Mouse (Mus musculus): ENCODE data around the gene Spop. TPM values are rescaled to one million over a fixed set of nuclear protein-coding genes. Genes with fewer than 3 reads are reported as not detected.
"Not testable (repeated sequence)": the region's sequence is repeated elsewhere in the genome, so short reads cannot be mapped to it uniquely, and the experiment has no call there.

Spop gene
- polyA plus RNA-seq, 1 experiment from 2014 or later = 146 TPM

DNA sequence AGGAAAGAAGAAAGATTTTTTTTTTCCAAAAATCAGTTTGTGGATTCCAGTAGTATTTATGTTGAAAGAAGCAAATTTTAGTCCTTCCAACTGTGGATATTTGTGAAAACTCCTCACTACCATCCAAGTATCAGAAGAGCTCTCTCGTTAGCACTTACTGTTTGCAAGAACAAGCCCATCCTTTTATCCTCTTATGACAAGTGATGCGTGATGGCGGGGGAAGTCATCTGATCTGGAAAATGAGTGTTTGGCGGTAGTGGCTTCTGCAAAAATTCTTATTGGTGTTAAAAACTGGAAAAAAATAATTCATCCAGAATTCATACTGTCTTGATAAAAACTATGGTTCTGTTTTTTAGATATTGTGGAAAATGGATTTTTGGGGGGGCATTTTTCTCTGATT is 78.4 kb downstream of the Spop start:
- H3K9me3 ChIP-seq (ENCODE audit: control insufficient read depth, low read length) = no peaks in the 10 kb centered on the region
- no peak overlapping the region for H3K4me2 ChIP-seq (replicated peaks; ENCODE audit: low read depth, low read length)
- H3K9ac ChIP-seq (ENCODE audit: low read depth, low read length) = no peak overlapping the region
- no peak for ATAC-seq (ENCODE audit: low FRiP score)
- no peaks in the 10 kb centered on the region for H3K4me1 ChIP-seq (replicated peaks; ENCODE audit: control insufficient read depth, insufficient read depth, low read length)
- H3K36me3 ChIP-seq (ENCODE audit: control insufficient read depth, insufficient read depth, low read length) = no peaks in the 10 kb centered on the region
- no peak overlapping the region for H3K4me3 ChIP-seq (ENCODE audit: low read depth, low read length)
- H3K27ac ChIP-seq (ENCODE audit: low read depth, low read length) = no peak overlapping the region
- H3K27me3 ChIP-seq (ENCODE audit: control insufficient read depth, insufficient read depth, low read length) = no peaks in the 10 kb centered on the region
- DNase-seq (ENCODE audit: low spot score) = no peak
- 82% methylated on average over 4 of the region's 4 CpGs for WGBS

DNA sequence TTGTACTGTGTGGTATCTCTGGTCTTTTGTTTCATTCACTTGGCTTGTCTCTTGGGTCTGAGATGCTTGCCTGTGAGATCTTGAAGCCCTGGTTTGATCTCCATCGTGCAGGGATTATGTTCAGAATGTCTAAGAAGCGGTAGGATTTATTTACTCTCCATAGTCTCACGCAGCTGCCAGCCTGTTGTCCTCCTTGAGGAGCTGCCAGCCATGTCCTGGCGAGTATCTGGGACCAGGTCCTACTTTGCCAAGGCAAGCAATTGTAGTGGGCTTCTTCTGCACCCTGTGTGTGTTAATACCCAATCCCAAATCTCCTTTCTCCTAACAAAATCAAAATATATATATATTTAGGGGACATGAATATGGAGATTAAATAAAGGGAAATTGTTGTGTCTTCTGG is 79.1 kb downstream of the Spop start:
- no peaks in the 10 kb centered on the region for H3K36me3 ChIP-seq (ENCODE audit: control insufficient read depth, insufficient read depth, low read length)
- H3K27me3 ChIP-seq (ENCODE audit: control insufficient read depth, insufficient read depth, low read length) = no peaks in the 10 kb centered on the region
- no peak overlapping the region for H3K4me3 ChIP-seq (ENCODE audit: low read depth, low read length)
- ATAC-seq (ENCODE audit: low FRiP score) (no peak), DNase-seq (ENCODE audit: low spot score) (no peak)
- H3K27ac ChIP-seq (ENCODE audit: low read depth, low read length) = no peak overlapping the region
- 86% methylated on average over 4 of the region's 4 CpGs for WGBS
- no peaks in the 10 kb centered on the region for H3K9me3 ChIP-seq (ENCODE audit: control insufficient read depth, low read length)
- H3K4me1 ChIP-seq (replicated peaks; ENCODE audit: control insufficient read depth, insufficient read depth, low read length) = no peaks in the 10 kb centered on the region
- no peak overlapping the region for H3K4me2 ChIP-seq (replicated peaks; ENCODE audit: low read depth, low read length)
- H3K9ac ChIP-seq (ENCODE audit: low read depth, low read length) = no peak overlapping the region

DNA sequence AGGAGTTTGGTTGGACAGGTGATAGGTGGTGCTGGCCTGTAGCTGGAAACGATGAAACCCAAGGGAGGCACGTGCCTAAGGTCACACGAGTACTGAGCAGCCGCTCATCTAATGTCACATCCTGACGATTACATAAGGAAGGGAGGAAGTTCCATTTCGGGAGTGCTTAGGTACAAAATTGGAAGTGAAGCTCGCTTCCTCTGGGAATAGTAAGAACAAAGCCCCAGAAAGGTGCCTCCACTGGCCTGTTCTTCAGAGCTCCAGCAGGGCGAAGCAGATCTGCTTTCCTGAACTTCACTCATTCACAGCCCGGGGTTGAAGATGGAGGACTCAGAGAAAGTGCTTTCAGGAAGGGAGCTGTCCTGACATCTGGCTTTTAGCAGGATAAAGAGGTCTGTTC is 80.1 kb downstream of the Spop start:
- no peak for ATAC-seq (ENCODE audit: low FRiP score)
- Histone ChIP-seq H3K4me2 (replicated peaks; ENCODE audit: low read depth, low read length) (no peak overlapping the region), H3K9me3 (ENCODE audit: control insufficient read depth, low read length) (no peaks in the 10 kb centered on the region), H3K36me3 (ENCODE audit: control insufficient read depth, insufficient read depth, low read length) (no peaks in the 10 kb centered on the region), H3K4me3 (ENCODE audit: low read depth, low read length) (no peak overlapping the region), H3K9ac (ENCODE audit: low read depth, low read length) (no peak overlapping the region), H3K4me1 (replicated peaks; ENCODE audit: control insufficient read depth, insufficient read depth, low read length) (no peaks in the 10 kb centered on the region), H3K27ac (ENCODE audit: low read depth, low read length) (no peak overlapping the region), H3K27me3 (ENCODE audit: control insufficient read depth, insufficient read depth, low read length) (no peaks in the 10 kb centered on the region)
- 89% methylated on average over 9 of the region's 9 CpGs for WGBS
- DNase-seq (ENCODE audit: low spot score) = no peak

DNA sequence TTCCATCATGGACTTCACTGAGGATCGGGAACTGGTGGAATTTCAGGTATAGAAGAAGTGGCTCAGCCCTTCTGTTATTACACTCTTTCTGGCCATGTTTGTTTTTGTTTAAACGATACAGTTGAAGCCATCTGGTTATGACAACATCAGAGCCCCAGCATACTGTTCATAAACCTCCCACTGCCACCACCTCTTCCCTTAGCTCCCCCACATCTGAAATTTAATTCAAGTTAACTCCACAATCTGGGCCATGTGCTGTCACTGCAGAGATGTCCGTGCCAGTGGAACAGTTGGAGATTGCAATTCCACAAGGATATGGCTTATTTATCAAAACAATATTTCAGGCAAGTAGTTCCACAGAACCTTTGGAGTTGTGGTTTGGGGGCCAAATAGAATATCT is 80.5 kb downstream of the Spop start:
- Histone ChIP-seq H3K9ac (ENCODE audit: low read depth, low read length) (no peak overlapping the region), H3K27me3 (ENCODE audit: control insufficient read depth, insufficient read depth, low read length) (no peaks in the 10 kb centered on the region), H3K4me2 (replicated peaks; ENCODE audit: low read depth, low read length) (no peak overlapping the region), H3K27ac (ENCODE audit: low read depth, low read length) (no peak overlapping the region), H3K4me3 (ENCODE audit: low read depth, low read length) (no peak overlapping the region), H3K9me3 (ENCODE audit: control insufficient read depth, low read length) (no peaks in the 10 kb centered on the region), H3K36me3 (ENCODE audit: control insufficient read depth, insufficient read depth, low read length) (no peaks in the 10 kb centered on the region), H3K4me1 (replicated peaks; ENCODE audit: control insufficient read depth, insufficient read depth, low read length) (no peaks in the 10 kb centered on the region)
- DNase-seq (ENCODE audit: low spot score) = no peak
- 84% methylated on average over 3 of the region's 3 CpGs for WGBS
- ATAC-seq (ENCODE audit: low FRiP score) = no peak

DNA sequence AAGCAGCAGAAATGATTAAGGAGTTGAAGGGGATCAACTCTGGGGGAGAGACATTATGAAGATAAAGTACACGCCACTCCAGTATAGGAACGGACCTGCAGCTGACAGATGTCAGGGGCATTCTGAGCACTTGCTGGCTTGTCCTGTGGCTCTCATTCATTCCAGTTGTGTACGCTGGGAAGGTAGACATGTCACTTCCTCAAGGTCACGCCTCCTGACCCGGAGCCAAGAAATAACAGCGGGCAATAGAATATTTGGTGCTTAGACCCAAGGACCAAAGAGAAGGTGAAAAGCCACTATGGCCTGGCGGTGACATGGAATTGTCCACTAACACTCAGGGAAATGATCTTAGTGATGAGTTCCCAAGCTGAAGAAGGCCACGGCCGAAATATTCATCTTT is 82.0 kb downstream of the Spop start:
- no peaks in the 10 kb centered on the region for H3K27me3 ChIP-seq (ENCODE audit: control insufficient read depth, insufficient read depth, low read length)
- H3K9ac ChIP-seq (ENCODE audit: low read depth, low read length) = no peak overlapping the region
- no peaks in the 10 kb centered on the region for H3K36me3 ChIP-seq (ENCODE audit: control insufficient read depth, insufficient read depth, low read length)
- H3K27ac ChIP-seq (ENCODE audit: low read depth, low read length) = no peak overlapping the region
- ATAC-seq (ENCODE audit: low FRiP score) (no peak), DNase-seq (ENCODE audit: low spot score) (no peak)
- H3K4me1 ChIP-seq (replicated peaks; ENCODE audit: control insufficient read depth, insufficient read depth, low read length) = no peaks in the 10 kb centered on the region
- WGBS = 83% methylated on average over 9 of the region's 9 CpGs
- no peak overlapping the region for H3K4me2 ChIP-seq (replicated peaks; ENCODE audit: low read depth, low read length)
- no peak overlapping the region for H3K4me3 ChIP-seq (ENCODE audit: low read depth, low read length)
- H3K9me3 ChIP-seq (ENCODE audit: control insufficient read depth, low read length) = no peaks in the 10 kb centered on the region

DNA sequence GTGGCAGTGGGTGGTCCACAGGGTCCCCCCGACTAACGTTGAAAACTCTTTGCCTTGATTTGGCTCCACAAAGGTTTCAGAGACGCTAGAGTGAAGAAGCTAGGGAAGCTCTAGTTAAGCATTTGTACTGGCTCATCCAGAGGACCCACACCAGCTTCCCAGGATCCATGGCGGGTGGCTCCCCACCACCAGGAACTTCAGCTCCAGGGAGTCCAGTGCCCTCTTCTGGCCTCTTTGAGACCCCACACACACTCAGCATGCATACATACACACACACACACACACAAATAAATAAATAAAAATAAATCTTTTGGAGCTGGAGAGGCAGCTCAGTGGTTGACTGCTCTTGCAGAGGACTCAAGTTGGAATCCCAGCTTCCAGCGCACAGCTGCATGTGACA is 84.0 kb downstream of the Spop start:
- Histone ChIP-seq H3K4me2 (replicated peaks; ENCODE audit: low read depth, low read length) (no peak overlapping the region), H3K36me3 (ENCODE audit: control insufficient read depth, insufficient read depth, low read length) (no peaks in the 10 kb centered on the region), H3K4me3 (ENCODE audit: low read depth, low read length) (no peak overlapping the region), H3K27me3 (ENCODE audit: control insufficient read depth, insufficient read depth, low read length) (no peaks in the 10 kb centered on the region), H3K27ac (ENCODE audit: low read depth, low read length) (no peak overlapping the region), H3K9ac (ENCODE audit: low read depth, low read length) (no peak overlapping the region), H3K9me3 (ENCODE audit: control insufficient read depth, low read length) (no peaks in the 10 kb centered on the region), H3K4me1 (replicated peaks; ENCODE audit: control insufficient read depth, insufficient read depth, low read length) (no peaks in the 10 kb centered on the region)
- 88% methylated on average over 5 of the region's 5 CpGs for WGBS
- no peak for ATAC-seq (ENCODE audit: low FRiP score)
- no peak for DNase-seq (ENCODE audit: low spot score)

DNA sequence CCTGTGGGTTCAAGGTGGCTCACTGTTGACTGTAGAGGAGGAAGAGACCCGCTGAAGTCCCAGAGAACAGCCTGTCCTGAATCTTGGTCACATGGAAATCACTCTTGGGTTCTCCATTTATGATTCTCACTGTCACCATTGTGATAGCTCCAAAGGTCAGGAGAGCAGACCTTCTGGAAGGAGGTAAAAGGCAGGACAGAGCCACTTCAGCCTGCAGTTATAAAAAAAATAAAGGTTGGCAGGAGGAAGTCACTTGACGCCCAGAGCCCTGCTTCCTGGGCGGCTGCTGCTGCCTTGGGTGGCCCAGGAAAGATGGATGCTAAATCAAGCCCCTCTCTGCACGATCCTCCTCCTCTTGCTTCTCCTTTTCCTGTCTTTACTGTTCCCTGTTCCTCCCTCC is 86.5 kb downstream of the Spop start:
- Histone ChIP-seq H3K9ac (ENCODE audit: low read depth, low read length) (no peak overlapping the region), H3K27ac (ENCODE audit: low read depth, low read length) (0 out of 2 replicates have a peak overlapping the region, but pooled peaks have one; percentile 10), H3K9me3 (ENCODE audit: control insufficient read depth, low read length) (no peaks in the 10 kb centered on the region), H3K36me3 (ENCODE audit: control insufficient read depth, insufficient read depth, low read length) (no peaks in the 10 kb centered on the region), H3K4me3 (ENCODE audit: low read depth, low read length) (no peak overlapping the region), H3K4me1 (replicated peaks; ENCODE audit: control insufficient read depth, insufficient read depth, low read length) (no peaks in the 10 kb centered on the region), H3K4me2 (replicated peaks; ENCODE audit: low read depth, low read length) (no peak overlapping the region), H3K27me3 (ENCODE audit: control insufficient read depth, insufficient read depth, low read length) (no peaks in the 10 kb centered on the region)
- DNase-seq (ENCODE audit: low spot score) (no peak), ATAC-seq (ENCODE audit: low FRiP score) (no peak)
- WGBS = 68% methylated on average over 4 of the region's 4 CpGs

DNA sequence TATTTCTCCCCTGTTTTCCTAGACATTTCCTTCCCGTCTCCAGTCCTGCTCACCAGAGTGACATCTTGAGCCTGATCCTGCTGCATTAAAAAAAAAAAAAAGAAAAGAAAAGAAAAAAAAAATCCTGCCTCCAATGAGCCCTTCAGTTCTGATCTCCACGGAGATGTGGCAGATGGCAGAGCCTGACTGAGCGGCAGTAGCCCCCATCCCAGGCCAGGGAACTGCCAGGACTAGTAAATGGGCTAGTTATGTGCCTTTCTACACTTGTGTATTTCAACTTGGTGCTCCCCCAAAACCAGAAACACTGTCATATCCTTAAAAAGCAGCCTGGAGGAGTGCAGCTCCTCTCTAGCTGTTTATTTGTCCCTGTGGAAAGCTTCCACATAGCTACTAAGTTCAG is 87.0 kb downstream of the Spop start:
- no peak overlapping the region for H3K9ac ChIP-seq (ENCODE audit: low read depth, low read length)
- no peak overlapping the region for H3K4me3 ChIP-seq (ENCODE audit: low read depth, low read length)
- no peak for ATAC-seq (ENCODE audit: low FRiP score)
- H3K36me3 ChIP-seq (ENCODE audit: control insufficient read depth, insufficient read depth, low read length) = no peaks in the 10 kb centered on the region
- H3K4me1 ChIP-seq (replicated peaks; ENCODE audit: control insufficient read depth, insufficient read depth, low read length) = no peaks in the 10 kb centered on the region
- H3K27ac ChIP-seq (ENCODE audit: low read depth, low read length) = 0 out of 2 replicates have a peak overlapping the region, but pooled peaks have one; percentile 10
- WGBS = 45% methylated on average over 3 of the region's 3 CpGs
- no peak overlapping the region for H3K4me2 ChIP-seq (replicated peaks; ENCODE audit: low read depth, low read length)
- no peaks in the 10 kb centered on the region for H3K9me3 ChIP-seq (ENCODE audit: control insufficient read depth, low read length)
- H3K27me3 ChIP-seq (ENCODE audit: control insufficient read depth, insufficient read depth, low read length) = no peaks in the 10 kb centered on the region
- no peak for DNase-seq (ENCODE audit: low spot score)

DNA sequence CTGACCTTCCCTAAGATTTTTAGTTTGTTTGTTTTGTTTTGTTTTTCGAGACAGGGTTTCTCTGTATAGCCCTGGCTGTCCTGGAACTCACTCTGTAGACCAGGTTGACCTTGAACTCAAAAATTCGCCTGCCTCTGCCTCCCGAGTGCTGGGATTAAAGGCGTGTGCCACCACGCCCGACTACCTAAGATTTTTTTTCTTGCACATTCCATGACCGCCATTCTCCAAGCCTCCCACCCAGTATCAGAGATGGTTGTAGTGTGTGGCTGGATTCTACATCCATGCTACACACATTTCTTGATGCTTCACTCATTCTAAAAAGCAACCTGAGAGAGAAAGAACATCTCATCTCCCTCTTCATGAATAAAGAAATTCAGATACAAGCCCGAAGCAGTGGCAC is 87.9 kb downstream of the Spop start:
- H3K9me3 ChIP-seq (ENCODE audit: control insufficient read depth, low read length); H3K27ac ChIP-seq (ENCODE audit: low read depth, low read length); H3K36me3 ChIP-seq (ENCODE audit: control insufficient read depth, insufficient read depth, low read length); H3K4me1 ChIP-seq (replicated peaks; ENCODE audit: control insufficient read depth, insufficient read depth, low read length); H3K4me2 ChIP-seq (replicated peaks; ENCODE audit: low read depth, low read length); H3K9ac ChIP-seq (ENCODE audit: low read depth, low read length); H3K4me3 ChIP-seq (ENCODE audit: low read depth, low read length); ATAC-seq (ENCODE audit: low FRiP score); DNase-seq (ENCODE audit: low spot score); H3K27me3 ChIP-seq (ENCODE audit: control insufficient read depth, insufficient read depth, low read length): not testable (repeated sequence)
- WGBS = 87% methylated on average over 8 of the region's 8 CpGs

Measured in hindbrain, embryonic 11.5 days (tissue).